Mouse (Mus musculus) thymus, adult 2 months (tissue): ENCODE results near the gene Akr1a1.

Source experiments
- CTCF ChIP-seq: fragments of 200-500 bp; IDR thresholded peaks from 2 replicates; pipeline ENCODE4 v1.5.1; 2012; ENCODE audit warnings: mild to moderate bottlenecking, control low read depth, low read length, moderate library complexity, borderline replicate concordance; ENCODE audit not compliant: control insufficient read depth, poor library complexity, insufficient read depth; ENCODE audit errors: extremely low read depth
- POLR2A ChIP-seq: fragments of 200-500 bp; IDR thresholded peaks from 2 replicates; pipeline ENCODE4 v1.6.1; 2012; ENCODE audit warnings: mild to moderate bottlenecking, low read length, control low read depth, moderate library complexity; ENCODE audit not compliant: control insufficient read depth, poor library complexity, insufficient read depth; ENCODE audit errors: extremely low read depth

DNA sequence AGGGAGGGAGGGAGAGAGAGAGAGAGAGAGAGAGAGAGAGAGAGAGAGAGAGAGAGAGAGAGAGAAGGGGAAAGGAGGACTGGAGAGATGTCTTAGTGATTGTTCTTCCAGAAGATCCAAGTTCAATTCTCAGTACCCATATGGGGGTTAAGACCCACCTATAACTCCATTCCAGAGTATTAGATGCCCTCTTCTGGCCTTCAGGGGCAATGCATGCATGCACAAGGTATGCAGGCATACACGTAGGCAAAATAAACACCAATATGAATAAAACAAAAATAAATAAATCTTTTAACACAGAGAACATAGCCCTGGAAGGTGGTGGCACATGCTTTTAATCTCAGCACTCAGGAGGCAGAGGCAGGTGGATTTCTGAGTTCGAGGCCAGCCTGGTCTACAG, 17.8 kb upstream of the Akr1a1 start:
- TF ChIP-seq POLR2A (no peak), CTCF (no peak)
